Mouse (Mus musculus): ENCODE results near the gene Bet1. TPM values are rescaled to one million over a fixed set of nuclear protein-coding genes. Genes with fewer than 3 reads are reported as not detected.

Gene Bet1
- polyA plus RNA-seq (2012; rRNA removed), result 29.6 and 45.7 TPM in 2 replicates

DNA sequence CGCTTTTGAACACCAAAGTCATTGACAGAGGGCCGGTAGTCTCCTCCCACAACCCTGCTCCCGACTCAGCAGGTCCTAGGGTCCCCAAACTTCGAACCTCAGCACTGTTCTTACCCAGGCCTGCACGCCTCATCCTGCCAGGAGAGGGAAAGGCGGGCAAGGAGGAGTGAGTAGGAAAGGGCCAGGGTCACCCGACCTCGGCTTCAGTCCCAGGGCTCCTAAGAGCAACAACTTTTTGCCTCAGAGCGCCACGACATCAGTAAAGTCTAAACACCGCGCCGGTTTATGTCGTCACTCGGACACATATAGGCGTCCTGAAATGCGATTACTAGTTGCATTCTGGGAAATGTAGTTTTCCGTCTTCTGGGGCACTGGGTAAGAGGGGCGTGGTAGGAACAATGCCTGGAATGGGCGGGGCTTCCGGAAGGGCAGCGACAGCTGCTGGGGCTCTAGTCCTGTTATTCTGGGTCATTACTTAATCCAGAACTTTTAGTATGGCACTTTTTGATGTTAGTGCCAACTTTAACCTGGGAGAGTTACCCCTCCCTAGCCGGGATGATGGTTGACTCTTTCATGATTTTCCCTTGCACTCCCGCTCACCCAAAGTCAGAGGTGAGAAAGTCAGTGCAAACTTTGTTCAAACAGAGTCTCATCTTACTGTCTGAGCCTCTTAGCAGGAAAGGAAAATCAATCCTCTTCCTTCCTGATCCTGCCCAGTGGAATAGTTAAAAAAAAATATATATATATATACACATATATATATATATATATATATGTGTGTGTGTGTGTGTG is at the start of gene Bet1:
Gene Bet1 (minus strand): TSS at position 310 of the 792 bp plus-strand sequence.

Other genes with a start within 250 kb of the Bet1 start
- 0.91 and 1.2 TPM in 2 replicates for gene Tfpi2, start 98.1 kb downstream of the Bet1 start, polyA plus RNA-seq (2012; rRNA removed)
- gene Gngt1, start 93.2 kb downstream of the Bet1 start, polyA plus RNA-seq (2012; rRNA removed), result not detected in 2 replicates
- gene Gng11, start 83.1 kb downstream of the Bet1 start, polyA plus RNA-seq (2012; rRNA removed), result 15.1 and 20.6 TPM in 2 replicates

Data from central nervous system, embryonic 11.5 days (tissue).